Mouse (Mus musculus): ENCODE measurements at regions not wholly inside any gene's neighbourhood (a gene's known extent, or its start where the extent isn't known, plus 50 kb on each side); places are given as distances from the start of the nearest gene placed in this dataset.
"Not testable (repeated sequence)": the region's sequence is repeated elsewhere in the genome, so short reads cannot be mapped to it uniquely, and the experiment has no call there.

- DNase-seq, result no peak
Measured at GRCm38 (mm10) chr3:58233296-58233695, 181.2 kb upstream of the Tsc22d2 start.

GRCm38 (mm10) chr3:58234846-58235630 lies 179.5 kb upstream of the Tsc22d2 start:
- DNase-seq, result no peak

GRCm38 (mm10) chr3:58238111-58238510 lies 176.4 kb upstream of the Tsc22d2 start:
- no peak for DNase-seq

GRCm38 (mm10) chr3:58240775-58241174 lies 173.7 kb upstream of the Tsc22d2 start:
- DNase-seq, result peak; percentile 32

- no peak for DNase-seq
Measured at GRCm38 (mm10) chr3:58245361-58245760, 169.2 kb upstream of the Tsc22d2 start.

- DNase-seq, result no peak
Measured at GRCm38 (mm10) chr3:58247989-58248388, 166.5 kb upstream of the Tsc22d2 start.

GRCm38 (mm10) chr3:58253942-58254341 lies 160.6 kb upstream of the Tsc22d2 start:
- peak; percentile 76 for DNase-seq

- peak; percentile 41 for DNase-seq
Measured at GRCm38 (mm10) chr3:58267606-58268325, 146.7 kb upstream of the Tsc22d2 start.

GRCm38 (mm10) chr3:58271441-58271840 lies 143.1 kb upstream of the Tsc22d2 start:
- DNase-seq, result not testable (repeated sequence)

- no peak for DNase-seq
Measured at GRCm38 (mm10) chr3:58281291-58281690, 133.2 kb upstream of the Tsc22d2 start.

GRCm38 (mm10) chr3:58284371-58284770 lies 130.1 kb upstream of the Tsc22d2 start:
- not testable (repeated sequence) for DNase-seq

GRCm38 (mm10) chr3:58295810-58296209 lies 118.7 kb upstream of the Tsc22d2 start:
- DNase-seq, result no peak

GRCm38 (mm10) chr3:58300213-58300612 lies 114.3 kb upstream of the Tsc22d2 start:
- no peak for DNase-seq

- DNase-seq, result no peak
Measured at GRCm38 (mm10) chr3:58300801-58301485, 113.6 kb upstream of the Tsc22d2 start.

GRCm38 (mm10) chr3:58302322-58302721 lies 112.2 kb upstream of the Tsc22d2 start:
- no peak for DNase-seq

GRCm38 (mm10) chr3:58303746-58304145 lies 110.8 kb upstream of the Tsc22d2 start:
- no peak for DNase-seq

GRCm38 (mm10) chr3:58309601-58310000 lies 104.9 kb upstream of the Tsc22d2 start:
- DNase-seq, result no peak

- no peak for DNase-seq
Measured at GRCm38 (mm10) chr3:58310390-58310789, 104.1 kb upstream of the Tsc22d2 start.

GRCm38 (mm10) chr3:58311104-58311685 lies 103.3 kb upstream of the Tsc22d2 start:
- no peak for DNase-seq

- DNase-seq, result no peak
Measured at GRCm38 (mm10) chr3:58312623-58313022, 101.9 kb upstream of the Tsc22d2 start.

GRCm38 (mm10) chr3:58315236-58315635 lies 99.3 kb upstream of the Tsc22d2 start:
- DNase-seq, result no peak

GRCm38 (mm10) chr3:58317240-58317639 lies 97.3 kb upstream of the Tsc22d2 start:
- no peak for DNase-seq

- DNase-seq, result no peak
Measured at GRCm38 (mm10) chr3:58318756-58319155, 95.8 kb upstream of the Tsc22d2 start.

All from layer of hippocampus, adult 9-11 months (tissue).